Mouse (Mus musculus): ENCODE data around the gene Epha2. TPM values are rescaled to one million over a fixed set of nuclear protein-coding genes. Genes with fewer than 3 reads are reported as not detected.
A peak's percentile ranks its signal among the peaks of the same experiment; 100 is the strongest.

Gene Epha2
- total RNA-seq (2014; rRNA removed) (7.7 and 9.3 TPM in 2 replicates), polyA plus RNA-seq (2012; rRNA removed) (11.6 and 12.0 TPM in 2 replicates)

DNA sequence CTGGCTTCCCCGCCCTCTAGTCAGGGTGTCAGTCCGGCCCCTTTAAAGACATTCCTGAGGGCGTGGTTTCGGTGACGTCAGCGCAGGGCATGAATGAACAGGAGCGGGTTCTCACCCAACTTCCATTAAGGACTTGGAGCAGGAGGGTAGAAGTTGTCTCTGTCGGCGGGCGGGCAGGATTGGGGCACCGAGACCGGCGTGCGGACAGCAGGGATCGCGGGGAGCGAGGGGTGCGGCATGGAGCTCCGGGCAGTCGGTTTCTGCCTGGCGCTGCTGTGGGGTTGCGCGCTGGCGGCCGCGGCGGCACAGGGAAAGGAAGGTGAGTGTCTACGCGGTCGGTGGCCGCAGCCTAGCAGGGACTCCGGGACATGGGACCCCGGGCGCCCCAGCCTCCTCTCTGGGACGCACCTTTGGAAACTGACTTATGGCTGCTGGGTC is at the start of gene Epha2:
Gene Epha2 (plus strand): TSS at position 125 of the 438 bp plus-strand sequence.
- no peaks in the 10 kb centered on the region for H3K36me3 ChIP-seq (ENCODE audit: control insufficient read depth, insufficient read depth, low read length)
- H3K4me3 ChIP-seq (ENCODE audit: insufficient read depth, low read depth, low read length): peak within 1 kb of the TSS; percentile 92
- H3K27ac ChIP-seq (replicated peaks; ENCODE audit: insufficient read depth, low read depth, low read length): peak within 1 kb of the TSS; percentile 77
- peak within 1 kb of the TSS; percentile 98 for H3K9ac ChIP-seq (ENCODE audit: low read depth, low read length)
- no peaks in the 10 kb centered on the region for H3K27me3 ChIP-seq (ENCODE audit: control insufficient read depth, insufficient read depth, low read length)
- under 1% methylated on average over 35 of the region's 35 CpGs for WGBS
- peak; percentile 98 for TF ChIP-seq POLR2A (IDR thresholded peaks at IDR 0.05; ENCODE audit: extremely low read depth, insufficient read depth, low read length)
- TF ChIP-seq CTCF (IDR thresholded peaks at IDR 0.05; ENCODE audit: low read depth, low read length): no peak
- peaks cover 9% of the 10 kb centered on the region; the same call in 1 of the 2 replicates for H3K4me1 ChIP-seq (ENCODE audit: control insufficient read depth, insufficient read depth, low read length)
- peak; percentile 82 for DNase-seq (ENCODE audit: extremely low read depth, low read depth, low spot score)
- peaks cover 40% of the 10 kb centered on the region for H3K79me2 ChIP-seq (ENCODE audit: control insufficient read depth, insufficient read depth, low read length)

DNA sequence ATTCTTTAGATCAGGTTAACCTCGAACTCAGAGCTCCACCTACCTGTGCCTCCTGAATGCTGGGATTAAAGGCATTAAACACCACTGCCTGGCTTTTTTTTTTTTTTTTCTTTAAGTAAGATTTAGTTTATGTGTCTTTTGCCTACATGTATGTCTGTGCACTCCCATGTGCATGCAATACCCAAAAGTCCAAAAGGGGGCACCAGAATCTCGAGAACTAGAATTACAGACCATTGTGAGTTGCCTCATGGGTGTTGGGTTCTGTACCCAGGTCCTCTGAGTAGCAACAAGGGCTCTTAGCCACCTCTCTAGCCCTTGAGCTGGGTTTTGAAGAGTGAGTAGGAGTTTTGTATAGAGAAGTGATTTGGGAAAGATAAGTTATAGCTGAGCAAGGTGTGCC is 48.4 kb upstream of the Epha2 start:
- WGBS: 74% methylated on average over 2 of the region's 2 CpGs
- TF ChIP-seq CTCF (IDR thresholded peaks at IDR 0.05; ENCODE audit: low read depth, low read length) (no peak), POLR2A (IDR thresholded peaks at IDR 0.05; ENCODE audit: extremely low read depth, insufficient read depth, low read length) (no peak)
- Histone ChIP-seq H3K27ac (replicated peaks; ENCODE audit: insufficient read depth, low read depth, low read length) (no peak overlapping the region), H3K9ac (ENCODE audit: low read depth, low read length) (no peak overlapping the region), H3K36me3 (ENCODE audit: control insufficient read depth, insufficient read depth, low read length) (peaks cover 10% of the 10 kb centered on the region; the same call in 1 of the 2 replicates), H3K27me3 (ENCODE audit: control insufficient read depth, insufficient read depth, low read length) (no peaks in the 10 kb centered on the region), H3K4me1 (ENCODE audit: control insufficient read depth, insufficient read depth, low read length) (0 out of 2 replicates have a peak, but pooled peaks cover 2% of the 10 kb centered on the region), H3K4me3 (ENCODE audit: insufficient read depth, low read depth, low read length) (no peak overlapping the region), H3K79me2 (ENCODE audit: control insufficient read depth, insufficient read depth, low read length) (no peaks in the 10 kb centered on the region)
- no peak for DNase-seq (ENCODE audit: extremely low read depth, low read depth, low spot score)

DNA sequence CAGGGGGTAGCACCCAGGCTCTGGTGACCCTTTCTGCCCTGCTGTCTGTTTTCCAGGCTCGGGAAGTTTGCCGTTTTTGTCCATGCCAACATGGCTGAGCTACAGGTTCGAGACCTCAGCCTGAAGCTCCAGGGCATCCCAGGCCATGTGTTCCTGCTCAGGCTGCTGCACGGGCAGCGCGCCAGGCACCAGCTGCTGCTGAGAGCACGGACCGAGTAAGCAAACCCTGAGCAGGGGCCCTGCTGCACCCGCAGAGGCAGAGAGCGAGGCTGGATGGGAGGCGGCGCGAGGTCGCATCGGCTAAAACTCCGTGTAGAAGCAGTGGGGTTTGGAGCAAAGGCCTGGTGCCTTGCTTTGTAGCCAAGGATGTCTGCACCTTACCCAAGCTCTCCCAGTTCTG is 46.8 kb upstream of the Epha2 start:
- Histone ChIP-seq H3K9ac (ENCODE audit: low read depth, low read length) (no peak overlapping the region), H3K4me1 (ENCODE audit: control insufficient read depth, insufficient read depth, low read length) (0 out of 2 replicates have a peak, but pooled peaks cover 2% of the 10 kb centered on the region), H3K27me3 (ENCODE audit: control insufficient read depth, insufficient read depth, low read length) (no peaks in the 10 kb centered on the region), H3K36me3 (ENCODE audit: control insufficient read depth, insufficient read depth, low read length) (peaks cover 9% of the 10 kb centered on the region; the same call in 1 of the 2 replicates), H3K4me3 (ENCODE audit: insufficient read depth, low read depth, low read length) (no peak overlapping the region), H3K79me2 (ENCODE audit: control insufficient read depth, insufficient read depth, low read length) (no peaks in the 10 kb centered on the region), H3K27ac (replicated peaks; ENCODE audit: insufficient read depth, low read depth, low read length) (0 out of 2 replicates have a peak overlapping the region, but pooled peaks have one; percentile 4)
- TF ChIP-seq CTCF (IDR thresholded peaks at IDR 0.05; ENCODE audit: low read depth, low read length) (no peak), POLR2A (IDR thresholded peaks at IDR 0.05; ENCODE audit: extremely low read depth, insufficient read depth, low read length) (no peak)
- 83% methylated on average over 16 of the region's 16 CpGs for WGBS
- no peak for DNase-seq (ENCODE audit: extremely low read depth, low read depth, low spot score)

DNA sequence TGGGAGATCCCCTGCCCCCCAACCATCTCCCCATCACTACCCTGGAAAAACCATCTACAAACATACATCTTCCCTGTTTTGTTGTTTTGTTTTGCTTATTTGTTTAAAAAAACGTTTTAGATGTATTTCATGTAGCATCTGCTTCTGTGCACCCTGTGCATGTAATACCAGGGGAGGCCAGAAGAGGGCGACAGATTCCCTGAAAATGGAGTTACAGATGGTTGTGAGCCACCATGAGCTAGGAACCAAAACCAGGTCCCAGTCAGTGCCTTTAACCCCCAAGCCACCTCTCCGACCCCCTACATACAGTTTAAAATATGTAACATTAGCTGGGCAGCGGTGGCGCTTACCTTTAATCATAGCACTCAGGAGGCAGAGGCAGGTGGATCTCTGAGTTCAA is 43.6 kb upstream of the Epha2 start:
- H3K27ac ChIP-seq (replicated peaks; ENCODE audit: insufficient read depth, low read depth, low read length): no peak overlapping the region
- H3K36me3 ChIP-seq (ENCODE audit: control insufficient read depth, insufficient read depth, low read length): no peaks in the 10 kb centered on the region; the same call in 1 of the 2 replicates
- TF ChIP-seq POLR2A (IDR thresholded peaks at IDR 0.05; ENCODE audit: extremely low read depth, insufficient read depth, low read length): no peak
- TF ChIP-seq CTCF (IDR thresholded peaks at IDR 0.05; ENCODE audit: low read depth, low read length): peak; percentile 68
- H3K79me2 ChIP-seq (ENCODE audit: control insufficient read depth, insufficient read depth, low read length): no peaks in the 10 kb centered on the region
- no peak overlapping the region for H3K9ac ChIP-seq (ENCODE audit: low read depth, low read length)
- H3K4me3 ChIP-seq (ENCODE audit: insufficient read depth, low read depth, low read length): no peak overlapping the region
- WGBS: 83% methylated on average over 5 of the region's 5 CpGs
- peaks cover 3% of the 10 kb centered on the region; the same call in 1 of the 2 replicates for H3K4me1 ChIP-seq (ENCODE audit: control insufficient read depth, insufficient read depth, low read length)
- H3K27me3 ChIP-seq (ENCODE audit: control insufficient read depth, insufficient read depth, low read length): no peaks in the 10 kb centered on the region
- no peak for DNase-seq (ENCODE audit: extremely low read depth, low read depth, low spot score)

DNA sequence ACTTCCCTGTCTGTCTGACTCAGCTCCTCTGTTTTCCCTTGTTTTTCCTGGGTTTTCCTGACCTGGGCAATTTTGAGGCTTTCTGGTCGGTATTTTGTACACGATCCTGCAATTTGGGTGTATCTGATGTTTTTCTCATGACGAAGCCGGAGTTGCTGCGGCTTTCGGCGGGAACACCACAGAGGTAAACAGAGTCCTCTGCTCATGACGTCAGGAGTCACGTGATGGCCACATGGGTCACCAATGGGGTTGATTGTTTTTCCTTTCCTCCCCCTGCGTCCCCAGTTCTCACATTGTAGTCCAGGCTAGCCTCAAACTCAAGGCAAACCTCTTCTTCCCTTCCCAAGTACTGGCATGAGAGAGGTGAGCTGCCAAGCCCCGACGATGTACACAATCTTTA is 41.6 kb upstream of the Epha2 start:
- WGBS: 30% methylated on average over 12 of the region's 12 CpGs
- peaks cover 3% of the 10 kb centered on the region; the same call in 1 of the 2 replicates for H3K4me1 ChIP-seq (ENCODE audit: control insufficient read depth, insufficient read depth, low read length)
- peak overlapping the region; percentile 1; the same call in 1 of the 2 replicates for H3K27ac ChIP-seq (replicated peaks; ENCODE audit: insufficient read depth, low read depth, low read length)
- no peak overlapping the region for H3K4me3 ChIP-seq (ENCODE audit: insufficient read depth, low read depth, low read length)
- no peaks in the 10 kb centered on the region for H3K79me2 ChIP-seq (ENCODE audit: control insufficient read depth, insufficient read depth, low read length)
- no peak for TF ChIP-seq POLR2A (IDR thresholded peaks at IDR 0.05; ENCODE audit: extremely low read depth, insufficient read depth, low read length)
- TF ChIP-seq CTCF (IDR thresholded peaks at IDR 0.05; ENCODE audit: low read depth, low read length): no peak
- no peaks in the 10 kb centered on the region for H3K36me3 ChIP-seq (ENCODE audit: control insufficient read depth, insufficient read depth, low read length)
- no peak overlapping the region for H3K9ac ChIP-seq (ENCODE audit: low read depth, low read length)
- peak; percentile 70 for DNase-seq (ENCODE audit: extremely low read depth, low read depth, low spot score)
- H3K27me3 ChIP-seq (ENCODE audit: control insufficient read depth, insufficient read depth, low read length): no peaks in the 10 kb centered on the region
